Mouse (Mus musculus) liver (tissue): ENCODE results near the gene Trmt112.

Experiments
- DNase-seq: peaks from one replicate; pipeline ENCODE4 v3.0.0-alpha.2; 2020; ENCODE audit warnings: mixed read lengths

Trmt112 gene

GRCm38 (mm10) chr19:6910306-6910705 is 808 bp downstream of the Trmt112 start:
- DNase-seq, result peak; percentile 74

- no peak for DNase-seq
Measured at GRCm38 (mm10) chr19:6911101-6912074, 1.9 kb downstream of the Trmt112 start.

- no peak for DNase-seq
Measured at GRCm38 (mm10) chr19:6912205-6912970, 2.9 kb downstream of the Trmt112 start.

GRCm38 (mm10) chr19:6913036-6913435 is 3.5 kb downstream of the Trmt112 start:
- DNase-seq, result no peak

- DNase-seq, result no peak
Measured at GRCm38 (mm10) chr19:6913991-6914390, 4.5 kb downstream of the Trmt112 start.

- DNase-seq, result no peak
Measured at GRCm38 (mm10) chr19:6914540-6914939, 5.0 kb downstream of the Trmt112 start.

- DNase-seq, result no peak
Measured at GRCm38 (mm10) chr19:6915276-6915675, 5.8 kb downstream of the Trmt112 start.

GRCm38 (mm10) chr19:6916496-6916895 is 7.0 kb downstream of the Trmt112 start:
- no peak for DNase-seq

GRCm38 (mm10) chr19:6918321-6918720 is 8.8 kb downstream of the Trmt112 start:
- DNase-seq, result no peak

- DNase-seq, result no peak
Measured at GRCm38 (mm10) chr19:6919431-6919830, 9.9 kb downstream of the Trmt112 start.

GRCm38 (mm10) chr19:6919876-6920740 is 10.6 kb downstream of the Trmt112 start:
- DNase-seq, result no peak

- peak; percentile 62 for DNase-seq
Measured at GRCm38 (mm10) chr19:6920741-6921636, 11.5 kb downstream of the Trmt112 start.

GRCm38 (mm10) chr19:6921647-6922567 is 12.4 kb downstream of the Trmt112 start, which contains the start of gene Esrra:
Gene Esrra, minus strand, starts transcription at chr19:6921813.
- peak; percentile 100 for DNase-seq

GRCm38 (mm10) chr19:6922901-6923735 is 13.6 kb downstream of the Trmt112 start:
- no peak for DNase-seq

- DNase-seq, result peak; percentile 80
Measured at GRCm38 (mm10) chr19:6924461-6925306, 15.2 kb downstream of the Trmt112 start.

- no peak for DNase-seq
Measured at GRCm38 (mm10) chr19:6925307-6925573, 15.7 kb downstream of the Trmt112 start, which contains the start of gene Catsperz. Gene Catsperz, minus strand, starts transcription at chr19:6925380.

GRCm38 (mm10) chr19:6925611-6926329 is 16.3 kb downstream of the Trmt112 start:
- DNase-seq, result no peak
